Mouse (Mus musculus): ENCODE data around the gene Bcl7a.

DNA sequence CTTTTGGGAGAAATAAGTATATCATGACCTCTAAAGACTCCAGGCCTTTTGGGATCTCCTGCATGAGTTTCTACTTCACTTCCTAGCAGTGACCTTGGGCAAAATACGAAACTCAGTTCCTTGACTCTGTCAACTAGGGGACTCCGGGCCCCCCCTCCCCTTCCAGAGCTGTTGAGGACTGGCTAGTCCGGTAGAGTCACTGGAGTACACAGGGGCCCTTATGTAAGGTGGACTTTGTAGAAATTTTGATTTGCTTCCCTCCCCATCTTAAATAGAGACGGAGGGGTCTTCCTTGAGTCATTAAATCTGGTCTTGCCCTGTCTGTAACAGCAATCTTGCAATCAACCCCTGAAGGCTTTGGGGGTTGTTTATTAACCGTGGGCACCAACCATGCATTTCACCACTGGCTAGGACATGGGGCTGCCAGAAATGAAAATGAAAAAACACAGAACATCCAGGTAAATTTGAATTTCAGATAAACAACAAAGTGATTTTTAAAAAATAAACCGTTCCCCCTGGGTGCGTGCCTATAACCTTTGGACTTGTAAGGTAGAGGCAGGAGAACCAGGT, 3.2 kb downstream of the Bcl7a start:
- TF ChIP-seq CTCF (IDR thresholded peaks at IDR 0.05; ENCODE audit: borderline replicate concordance, insufficient read depth, low read depth, low read length) = no peak
- no peak for TF ChIP-seq POLR2A (IDR thresholded peaks at IDR 0.05; ENCODE audit: borderline replicate concordance, insufficient read depth, low read length)

Measured in cerebellum, adult 2 months (tissue).